Mouse (Mus musculus) hindbrain, embryonic 16.5 days (tissue): ENCODE measurements around the gene Scnn1a. TPM values are rescaled to one million over a fixed set of nuclear protein-coding genes. Genes with fewer than 3 reads are reported as not detected.
A peak's percentile ranks its signal among the peaks of the same experiment; 100 is the strongest.

Source experiments
- ATAC-seq: fragments of 200-750 bp; cut with Nextera tagmentation; 2 replicates; pipeline ENCODE4 v1.8.0; 2017; ENCODE audit warnings: moderate TSS enrichment, moderate library complexity
- H3K27ac ChIP-seq: fragments of 300-500 bp; sonication (generic); 2 replicates; pipeline ENCODE4 v1.5.1; 2014; ENCODE audit warnings: low read depth, mild to moderate bottlenecking, control low read depth, low read length, moderate library complexity
- H3K27me3 ChIP-seq: fragments of 300-500 bp; sonication (generic); replicated peaks from 2 replicates; pipeline ENCODE4 v1.6.1; 2014; ENCODE audit warnings: low read length; ENCODE audit not compliant: control insufficient read depth, insufficient read depth
- H3K36me3 ChIP-seq: fragments of 300-500 bp; sonication (generic); 2 replicates; pipeline ENCODE4 v1.6.1; 2014; ENCODE audit warnings: mild to moderate bottlenecking, low read length, moderate library complexity, mixed read lengths; ENCODE audit not compliant: control insufficient read depth, insufficient read depth
- H3K4me1 ChIP-seq: fragments of 300-500 bp; sonication (generic); 2 replicates; pipeline ENCODE4 v1.6.1; 2014; ENCODE audit warnings: low read depth, low read length; ENCODE audit not compliant: control insufficient read depth, insufficient read depth
- H3K4me2 ChIP-seq: fragments of 300-500 bp; sonication (generic); 2 replicates; pipeline ENCODE4 v1.6.1; 2014; ENCODE audit warnings: mild to moderate bottlenecking, low read length, control low read depth, moderate library complexity
- H3K4me3 ChIP-seq: fragments of 300-500 bp; sonication (generic); 2 replicates; pipeline ENCODE4 v1.5.1; 2014; ENCODE audit warnings: mild to moderate bottlenecking, low read length, control low read depth, moderate library complexity
- H3K9ac ChIP-seq: fragments of 300-500 bp; sonication (generic); 2 replicates; pipeline ENCODE4 v1.6.1; 2014; ENCODE audit warnings: low read depth, mild to moderate bottlenecking, control low read depth, low read length, moderate library complexity
- H3K9me3 ChIP-seq: fragments of 300-500 bp; sonication (generic); 2 replicates; pipeline ENCODE4 v1.6.1; 2014; ENCODE audit warnings: mild to moderate bottlenecking, low read length, moderate library complexity; ENCODE audit not compliant: control insufficient read depth
- WGBS: fragments of 180-500 bp; shearing (Covaris S2); extraction: QIAGEN DNeasy Blood & Tissue Kit; methylation state at CpG from one replicate; pipeline ENCODE4 v1.1.7; 2014; 5-methylcytosine and 5-hydroxymethylcytosine counted together
- polyA plus RNA-seq: library from polyadenylated mRNA; unstranded; fragments of >200 nt; fragmentation: Nextera tagmentation; extraction: Ambion mirVana; gene quantifications from 2 replicates; pipeline ENCODE4 v1.2.1, GENCODE M21; 2015

Gene Scnn1a
- polyA plus RNA-seq, 1 experiment from 2014 or later, result 0.70 TPM

DNA sequence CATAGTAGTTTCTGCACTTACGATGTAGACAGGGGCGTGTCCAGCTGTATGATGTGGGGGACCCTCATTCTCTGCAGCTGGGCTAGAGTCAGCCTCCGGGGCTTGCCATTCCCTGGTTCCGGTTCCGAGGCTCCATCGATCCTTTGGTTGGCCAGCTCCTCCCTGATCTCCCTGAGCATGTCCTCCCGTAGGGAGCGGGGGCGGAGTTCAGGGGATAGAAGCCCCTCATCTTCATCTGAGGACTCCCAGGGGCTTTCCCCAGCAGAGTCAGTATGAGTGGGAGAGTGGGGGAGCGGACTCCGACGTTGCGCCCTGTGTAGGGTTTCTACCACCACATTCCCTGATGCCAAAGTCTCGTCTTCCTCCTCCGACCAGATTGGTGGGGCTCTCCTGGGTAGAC lies 42.6 kb downstream of the Scnn1a start:
- WGBS, result 25% methylated on average over 15 of the region's 15 CpGs
- ATAC-seq, result no peak

DNA sequence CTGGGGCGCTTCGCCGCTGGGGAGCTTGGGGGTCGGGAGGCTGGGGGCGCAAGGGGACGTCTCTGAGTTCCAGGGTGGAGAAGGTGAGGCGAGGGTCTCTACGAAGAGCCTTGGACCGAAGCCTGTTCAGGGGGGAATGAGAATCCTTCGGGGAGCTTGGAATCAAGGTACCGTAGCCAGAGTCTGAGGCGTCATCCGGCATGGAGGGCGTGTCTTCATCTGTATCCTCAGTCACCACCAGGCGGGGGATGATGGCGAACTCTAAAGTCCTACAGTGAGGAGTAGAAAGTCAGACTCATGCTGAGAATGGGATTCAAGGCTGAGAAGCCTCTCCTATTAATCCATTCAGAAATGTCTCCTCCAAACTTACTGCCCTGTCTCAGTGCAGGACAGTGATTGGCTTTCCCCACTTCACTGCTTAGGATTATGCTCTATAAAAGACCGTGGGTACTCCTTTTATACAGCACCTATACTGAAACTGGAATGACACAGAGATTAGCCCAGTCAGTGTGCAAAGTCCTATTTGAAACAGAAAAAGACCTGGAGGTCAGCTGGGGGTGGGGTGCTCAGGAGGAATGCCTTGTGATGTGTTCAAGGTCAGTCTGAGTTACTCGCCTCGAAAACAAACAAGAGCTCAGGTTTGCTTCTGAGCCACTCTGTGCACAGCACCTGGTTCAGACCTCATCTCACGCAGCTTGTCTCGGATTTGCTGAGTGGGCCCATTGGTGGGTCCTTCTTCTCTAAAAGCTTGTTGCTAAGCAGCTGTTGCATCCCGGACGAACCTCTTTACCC lies 43.2 kb downstream of the Scnn1a start:
- H3K36me3 ChIP-seq, result no peaks in the 10 kb centered on the region
- H3K27ac ChIP-seq, result no peak overlapping the region
- peak overlapping the region; percentile 12; the same call in 1 of the 2 replicates for H3K4me3 ChIP-seq
- H3K4me2 ChIP-seq, result peak overlapping the region; percentile 44
- H3K9me3 ChIP-seq, result no peaks in the 10 kb centered on the region
- no peak for ATAC-seq
- WGBS, result 11% methylated on average over 23 of the region's 23 CpGs
- H3K4me1 ChIP-seq, result peaks cover 18% of the 10 kb centered on the region
- peaks cover 23% of the 10 kb centered on the region for H3K27me3 ChIP-seq
- no peak overlapping the region for H3K9ac ChIP-seq

More for the DNA sequence above, 42.6 kb downstream of the Scnn1a start:
- peaks cover 23% of the 10 kb centered on the region for H3K27me3 ChIP-seq
- H3K4me1 ChIP-seq, result peaks cover 18% of the 10 kb centered on the region
- no peaks in the 10 kb centered on the region for H3K9me3 ChIP-seq
- no peaks in the 10 kb centered on the region for H3K36me3 ChIP-seq
- H3K27ac ChIP-seq, result no peak overlapping the region
- peak overlapping the region; percentile 44 for H3K4me2 ChIP-seq
- H3K4me3 ChIP-seq, result peak overlapping the region; percentile 12; the same call in 1 of the 2 replicates
- no peak overlapping the region for H3K9ac ChIP-seq

GRCm38 (mm10) chr6:125364448-125364847 lies 44.0 kb downstream of the Scnn1a start:
- Histone ChIP-seq H3K36me3 (no peaks in the 10 kb centered on the region), H3K4me3 (no peak overlapping the region), H3K27me3 (peaks cover 23% of the 10 kb centered on the region), H3K27ac (no peak overlapping the region), H3K9ac (no peak overlapping the region), H3K4me1 (peaks cover 18% of the 10 kb centered on the region), H3K4me2 (no peak overlapping the region; the same call in 1 of the 2 replicates), H3K9me3 (no peaks in the 10 kb centered on the region)
- no peak for ATAC-seq
- 5% methylated on average over 8 of the region's 8 CpGs for WGBS

DNA sequence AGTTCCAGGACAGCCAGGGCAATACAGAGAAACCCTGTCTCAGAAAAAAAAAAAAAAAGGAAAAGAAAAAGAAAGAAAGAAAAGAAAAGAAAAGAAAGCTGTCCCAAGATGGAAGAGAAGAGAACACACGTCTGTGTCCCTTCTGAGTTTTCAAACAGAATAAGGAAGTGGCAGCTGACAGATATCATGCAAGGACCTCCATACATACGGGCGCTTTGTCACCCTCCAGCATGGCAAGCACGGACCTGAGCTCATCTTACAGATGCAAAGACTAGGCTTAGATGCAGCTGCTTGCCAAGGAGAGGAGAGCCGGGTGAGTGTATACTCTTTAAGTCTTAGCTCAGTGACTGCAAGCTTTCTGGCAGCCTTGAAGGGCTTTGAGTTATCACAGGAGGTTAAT lies 45.1 kb downstream of the Scnn1a start:
- H3K27me3 ChIP-seq, result peaks cover 23% of the 10 kb centered on the region
- 89% methylated on average over 5 of the region's 5 CpGs for WGBS

GRCm38 (mm10) chr6:125366133-125366532 lies 45.7 kb downstream of the Scnn1a start:
- ATAC-seq, result no peak
- H3K9me3 ChIP-seq, result no peaks in the 10 kb centered on the region
- 72% methylated on average over 1 of the region's 1 CpGs for WGBS
- no peaks in the 10 kb centered on the region for H3K36me3 ChIP-seq
- peaks cover 17% of the 10 kb centered on the region for H3K4me1 ChIP-seq
- no peak overlapping the region for H3K27ac ChIP-seq
- H3K4me2 ChIP-seq, result no peak overlapping the region
- H3K9ac ChIP-seq, result no peak overlapping the region
- peaks cover 22% of the 10 kb centered on the region for H3K27me3 ChIP-seq
- H3K4me3 ChIP-seq, result no peak overlapping the region

More for the DNA sequence above, 45.1 kb downstream of the Scnn1a start:
- no peak overlapping the region for H3K4me3 ChIP-seq
- no peak overlapping the region for H3K4me2 ChIP-seq
- H3K27ac ChIP-seq, result no peak overlapping the region
- H3K4me1 ChIP-seq, result peaks cover 18% of the 10 kb centered on the region
- ATAC-seq, result no peak
- no peak overlapping the region for H3K9ac ChIP-seq
- no peaks in the 10 kb centered on the region for H3K9me3 ChIP-seq
- H3K36me3 ChIP-seq, result no peaks in the 10 kb centered on the region

GRCm38 (mm10) chr6:125367758-125368371 lies 47.4 kb downstream of the Scnn1a start:
- H3K9ac ChIP-seq, result no peak overlapping the region
- H3K4me1 ChIP-seq, result peaks cover 9% of the 10 kb centered on the region
- H3K27me3 ChIP-seq, result peaks cover 14% of the 10 kb centered on the region
- H3K4me2 ChIP-seq, result no peak overlapping the region
- ATAC-seq, result no peak
- H3K4me3 ChIP-seq, result no peak overlapping the region
- H3K27ac ChIP-seq, result no peak overlapping the region
- H3K36me3 ChIP-seq, result no peaks in the 10 kb centered on the region
- 60% methylated on average over 4 of the region's 4 CpGs for WGBS
- no peaks in the 10 kb centered on the region for H3K9me3 ChIP-seq

- Histone ChIP-seq H3K4me1 (peaks cover 10% of the 10 kb centered on the region), H3K9ac (no peak overlapping the region), H3K36me3 (no peaks in the 10 kb centered on the region), H3K27ac (no peak overlapping the region), H3K4me3 (no peak overlapping the region), H3K4me2 (no peak overlapping the region), H3K27me3 (peaks cover 26% of the 10 kb centered on the region), H3K9me3 (no peaks in the 10 kb centered on the region)
- 34% methylated on average over 6 of the region's 6 CpGs for WGBS
- no peak for ATAC-seq
Observed at GRCm38 (mm10) chr6:125377042-125377441, 56.6 kb downstream of the Scnn1a start.

DNA sequence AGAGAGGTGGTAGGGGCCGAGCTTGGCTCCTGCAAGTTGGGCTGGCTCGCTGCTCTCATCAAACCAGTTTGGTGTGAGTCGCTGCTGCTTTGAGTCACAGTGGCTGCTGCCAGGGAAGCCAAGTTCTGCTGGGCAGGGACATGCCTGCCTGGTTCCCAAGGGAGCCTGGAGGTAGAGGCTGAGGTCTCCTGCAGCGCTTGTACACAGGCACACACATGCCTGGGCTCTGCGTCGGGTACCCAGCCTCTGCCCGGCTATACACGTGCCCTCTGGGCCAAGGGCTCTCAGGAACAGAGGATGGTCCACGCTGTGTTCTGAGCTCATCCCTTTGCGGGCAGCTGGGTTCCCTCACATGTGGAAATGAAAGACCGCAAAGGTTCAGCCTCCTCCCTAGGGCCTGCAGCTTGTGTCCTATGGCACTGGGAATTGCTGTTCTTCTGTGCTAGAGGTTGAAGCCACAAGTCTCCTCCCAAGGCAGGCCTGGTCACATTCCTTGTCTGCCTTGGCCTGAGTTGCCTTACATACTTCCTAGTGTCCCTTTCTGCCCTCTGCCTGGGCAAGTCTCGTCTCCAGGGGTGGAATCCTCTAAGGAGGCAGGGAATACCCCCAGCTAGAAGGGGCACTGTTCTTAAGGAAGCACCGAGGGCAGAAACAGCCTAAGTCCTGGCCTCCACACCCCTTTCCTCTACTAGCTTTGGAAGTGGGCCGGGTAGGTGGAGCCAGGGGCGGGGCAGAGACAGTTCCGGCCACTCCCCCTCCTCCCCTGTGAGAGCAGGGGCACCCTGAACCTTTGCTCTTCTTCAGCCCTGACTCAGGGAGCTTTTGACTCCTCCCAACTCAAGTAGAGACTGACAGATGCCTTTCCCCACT lies 57.4 kb downstream of the Scnn1a start:
- no peaks in the 10 kb centered on the region for H3K36me3 ChIP-seq
- no peak overlapping the region for H3K27ac ChIP-seq
- no peaks in the 10 kb centered on the region for H3K9me3 ChIP-seq
- ATAC-seq, result no peak
- peaks cover 10% of the 10 kb centered on the region for H3K4me1 ChIP-seq
- peaks cover 30% of the 10 kb centered on the region for H3K27me3 ChIP-seq
- no peak overlapping the region for H3K9ac ChIP-seq
- no peak overlapping the region for H3K4me3 ChIP-seq
- 36% methylated on average over 16 of the region's 16 CpGs for WGBS
- no peak overlapping the region; the same call in 1 of the 2 replicates for H3K4me2 ChIP-seq

- Histone ChIP-seq H3K9ac (no peak overlapping the region), H3K36me3 (no peaks in the 10 kb centered on the region), H3K27me3 (peaks cover 30% of the 10 kb centered on the region), H3K27ac (no peak overlapping the region), H3K4me2 (no peak overlapping the region), H3K4me3 (no peak overlapping the region), H3K4me1 (peaks cover 10% of the 10 kb centered on the region), H3K9me3 (no peaks in the 10 kb centered on the region)
- WGBS, result 14% methylated on average over 6 of the region's 6 CpGs
- no peak for ATAC-seq
Observed at GRCm38 (mm10) chr6:125378621-125379020, 58.2 kb downstream of the Scnn1a start.
